Mouse (Mus musculus) right cerebral cortex, adult 2 months (tissue): ENCODE data around the gene Rundc1.
A peak's percentile ranks its signal among the peaks of the same experiment; 100 is the strongest.
"Not testable (repeated sequence)": the region's sequence is repeated elsewhere in the genome, so short reads cannot be mapped to it uniquely, and the experiment has no call there.

Source experiments
- DNase-seq, 2 experiments: peaks; one replicate each; pipeline ENCODE4 v3.0.0; 2021 to 2022; ENCODE audit warnings: low spot score in 2 of 2

The Rundc1 gene

GRCm38 (mm10) chr11:101424925-101425813 is at the start of gene Rundc1, which contains the start of gene Ptges3l:
Gene Rundc1 (plus strand): TSS chr11:101425085.
Gene Ptges3l (minus strand): TSS chr11:101425333.
- peak; percentile 98 to 99 for DNase-seq

- DNase-seq, result not testable (repeated sequence)
These were observed 46.7 kb upstream of the Rundc1 start for GRCm38 (mm10) chr11:101378196-101378595.

- no peak for DNase-seq
These were observed 46.0 kb upstream of the Rundc1 start for GRCm38 (mm10) chr11:101378926-101379325.

GRCm38 (mm10) chr11:101381817-101382216 is 43.1 kb upstream of the Rundc1 start:
- DNase-seq, result no peak

GRCm38 (mm10) chr11:101395110-101395509 is 29.8 kb upstream of the Rundc1 start:
- DNase-seq, result peak; percentile 73 to 81

GRCm38 (mm10) chr11:101415306-101415705 is 9.6 kb upstream of the Rundc1 start:
- DNase-seq, result no peak

- no peak for DNase-seq
These were observed 8.3 kb upstream of the Rundc1 start for GRCm38 (mm10) chr11:101416433-101417100.

- DNase-seq, result peak; percentile 93
These were observed 7.6 kb upstream of the Rundc1 start, which contains the start of gene Aarsd1 for GRCm38 (mm10) chr11:101417101-101417855. Gene Aarsd1 (minus strand): TSS chr11:101417615.

- peak; percentile 55 to 66 for DNase-seq
These were observed 5.9 kb upstream of the Rundc1 start for GRCm38 (mm10) chr11:101418991-101419390.

- no peak for DNase-seq
These were observed 5.3 kb upstream of the Rundc1 start for GRCm38 (mm10) chr11:101419610-101420009.

- no peak for DNase-seq
These were observed 4.7 kb upstream of the Rundc1 start for GRCm38 (mm10) chr11:101420148-101420547.

GRCm38 (mm10) chr11:101424105-101424851 is 607 bp upstream of the Rundc1 start, which contains the start of gene Gm27029:
Gene Gm27029 (minus strand): TSS chr11:101424796.
- peak; percentile 18 to 63 for DNase-seq

GRCm38 (mm10) chr11:101426165-101426564 is 1.3 kb downstream of the Rundc1 start:
- no peak for DNase-seq

GRCm38 (mm10) chr11:101431327-101431726 is 6.4 kb downstream of the Rundc1 start:
- DNase-seq, result no peak

- DNase-seq, result no peak
These were observed 8.5 kb downstream of the Rundc1 start for GRCm38 (mm10) chr11:101433396-101433795.

- no peak for DNase-seq
These were observed 10.9 kb downstream of the Rundc1 start for GRCm38 (mm10) chr11:101435831-101436230.

- DNase-seq, result no peak
These were observed 12.0 kb downstream of the Rundc1 start for GRCm38 (mm10) chr11:101436916-101437315.

GRCm38 (mm10) chr11:101438006-101438405 is 13.1 kb downstream of the Rundc1 start:
- not testable (repeated sequence) for DNase-seq

- DNase-seq, result not testable (repeated sequence)
These were observed 16.7 kb downstream of the Rundc1 start for GRCm38 (mm10) chr11:101441450-101442126.

- peak; percentile 95 to 98 for DNase-seq
These were observed 17.3 kb downstream of the Rundc1 start, which contains the start of gene Rpl27 for GRCm38 (mm10) chr11:101442127-101442693. Gene Rpl27 (plus strand): TSS chr11:101442298.
